Mouse (Mus musculus) NIH3T3 (cell line): Measurements from ENCODE around the gene Gan.

Experiments used
- DNase-seq: peaks from one replicate; pipeline ENCODE4 v3.0.0-alpha.2; 2012; ENCODE audit warnings: low read depth

The Gan gene

GRCm38 (mm10) chr8:117157769-117158091 is 205 bp upstream of the Gan start:
- DNase-seq: peak; percentile 98

- DNase-seq: no peak
Measured at GRCm38 (mm10) chr8:117159031-117159430, 1.1 kb downstream of the Gan start.

GRCm38 (mm10) chr8:117164912-117165311 is 7.0 kb downstream of the Gan start:
- no peak for DNase-seq

- no peak for DNase-seq
Measured at GRCm38 (mm10) chr8:117165542-117165941, 7.6 kb downstream of the Gan start.

- no peak for DNase-seq
Measured at GRCm38 (mm10) chr8:117166515-117166914, 8.6 kb downstream of the Gan start.

GRCm38 (mm10) chr8:117167243-117167883 is 9.4 kb downstream of the Gan start:
- DNase-seq: no peak

- no peak for DNase-seq
Measured at GRCm38 (mm10) chr8:117168378-117168777, 10.4 kb downstream of the Gan start.

GRCm38 (mm10) chr8:117171826-117172225 is 13.9 kb downstream of the Gan start:
- DNase-seq: no peak

- peak; percentile 64 for DNase-seq
Measured at GRCm38 (mm10) chr8:117172904-117173303, 15.0 kb downstream of the Gan start.

- DNase-seq: peak; percentile 35
Measured at GRCm38 (mm10) chr8:117173690-117174089, 15.8 kb downstream of the Gan start.

- DNase-seq: no peak
Measured at GRCm38 (mm10) chr8:117174536-117174935, 16.6 kb downstream of the Gan start.

GRCm38 (mm10) chr8:117176308-117176707 is 18.4 kb downstream of the Gan start:
- DNase-seq: no peak

GRCm38 (mm10) chr8:117177236-117177635 is 19.3 kb downstream of the Gan start:
- peak; percentile 24 for DNase-seq

GRCm38 (mm10) chr8:117178039-117178438 is 20.1 kb downstream of the Gan start:
- DNase-seq: peak; percentile 25

- peak; percentile 78 for DNase-seq
Measured at GRCm38 (mm10) chr8:117178676-117179075, 20.7 kb downstream of the Gan start.

- DNase-seq: peak; percentile 24
Measured at GRCm38 (mm10) chr8:117182746-117183145, 24.8 kb downstream of the Gan start.

GRCm38 (mm10) chr8:117183664-117184377 is 25.9 kb downstream of the Gan start:
- DNase-seq: no peak

GRCm38 (mm10) chr8:117194355-117194754 is 36.4 kb downstream of the Gan start:
- DNase-seq: peak; percentile 64

- DNase-seq: peak; percentile 37
Measured at GRCm38 (mm10) chr8:117196593-117196992, 38.7 kb downstream of the Gan start.

GRCm38 (mm10) chr8:117197551-117197950 is 39.6 kb downstream of the Gan start:
- DNase-seq: no peak

GRCm38 (mm10) chr8:117198141-117198935 is 40.4 kb downstream of the Gan start:
- DNase-seq: peak; percentile 20

- DNase-seq: peak; percentile 4
Measured at GRCm38 (mm10) chr8:117199658-117200057, 41.7 kb downstream of the Gan start.

GRCm38 (mm10) chr8:117200346-117200745 is 42.4 kb downstream of the Gan start:
- no peak for DNase-seq
